Mouse (Mus musculus) heart, embryonic 14.5 days (tissue): Measurements from ENCODE around the gene Gm9958. TPM values are rescaled to one million over a fixed set of nuclear protein-coding genes. Genes with fewer than 3 reads are reported as not detected.

Source experiments
- ATAC-seq: fragments of 200-750 bp; cut with Nextera tagmentation; 2 replicates; pipeline ENCODE4 v1.8.0; 2017; ENCODE audit warnings: low read depth, moderate TSS enrichment; ENCODE audit not compliant: insufficient number of reproducible peaks, insufficient read depth, low FRiP score
- H3K27ac ChIP-seq, 2 experiments: fragments of 200-500 bp in 1 of 2; fragments of 300-500 bp in 1 of 2; sonication (generic) in 1 of 2; replicated peaks in 1 of 2; 2 replicates each; pipeline ENCODE4 v1.5.1; 2012 to 2014; ENCODE audit warnings: low read depth in 2 of 2, low read length in 2 of 2, control low read depth in 1 of 2, mild to moderate bottlenecking in 1 of 2, mixed read lengths in 1 of 2; ENCODE audit not compliant: control insufficient read depth in 1 of 2, insufficient read depth in 1 of 2
- H3K27me3 ChIP-seq: fragments of 300-500 bp; sonication (generic); 2 replicates; pipeline ENCODE4 v1.6.1; 2014; ENCODE audit warnings: mild to moderate bottlenecking, low read length, control low read depth; ENCODE audit not compliant: control insufficient read depth, insufficient read depth
- H3K36me3 ChIP-seq: fragments of 300-500 bp; sonication (generic); 2 replicates; pipeline ENCODE4 v1.6.1; 2014; ENCODE audit warnings: mild to moderate bottlenecking, control low read depth, low read length, mixed read lengths; ENCODE audit not compliant: control insufficient read depth, insufficient read depth
- H3K4me1 ChIP-seq, 2 experiments: fragments of 200-500 bp in 1 of 2; fragments of 300-500 bp in 1 of 2; sonication (generic) in 1 of 2; 2 replicates each; pipeline ENCODE4 v1.6.1; 2012 to 2014; ENCODE audit warnings: low read length in 2 of 2, control low read depth in 1 of 2, mixed read lengths in 1 of 2; ENCODE audit not compliant: control insufficient read depth in 2 of 2, insufficient read depth in 2 of 2
- H3K4me2 ChIP-seq: fragments of 300-500 bp; sonication (generic); 2 replicates; pipeline ENCODE4 v1.6.1; 2014; ENCODE audit warnings: mild to moderate bottlenecking, low read length
- H3K4me3 ChIP-seq, 2 experiments: fragments of 200-500 bp in 1 of 2; fragments of 300-500 bp in 1 of 2; sonication (generic) in 1 of 2; 2 replicates each; pipeline ENCODE4 v1.5.1; 2012 to 2014; ENCODE audit warnings: low read length in 2 of 2, mild to moderate bottlenecking in 2 of 2, control low read depth in 1 of 2, low read depth in 1 of 2, moderate library complexity in 1 of 2; ENCODE audit not compliant: control insufficient read depth in 1 of 2, insufficient read depth in 1 of 2
- H3K9ac ChIP-seq: fragments of 300-500 bp; sonication (generic); 2 replicates; pipeline ENCODE4 v1.6.1; 2014; ENCODE audit warnings: mild to moderate bottlenecking, low read length
- H3K9me3 ChIP-seq: fragments of 300-500 bp; sonication (generic); 2 replicates; pipeline ENCODE4 v1.6.1; 2016; ENCODE audit warnings: low read length, control low read depth; ENCODE audit not compliant: control insufficient read depth
- WGBS: fragments of 180-500 bp; shearing (Covaris S2); extraction: QIAGEN DNeasy Blood & Tissue Kit; methylation state at CpG from one replicate; pipeline ENCODE4 v1.1.7; 2014; 5-methylcytosine and 5-hydroxymethylcytosine counted together
- polyA plus RNA-seq: library from polyadenylated mRNA; unstranded; fragments of >200 nt; fragmentation: Nextera tagmentation; extraction: Ambion mirVana; gene quantifications from 2 replicates; pipeline ENCODE4 v1.2.1, GENCODE M21; 2014

Gm9958 gene
- polyA plus RNA-seq, 1 experiment from 2014 or later: 3.1 TPM

- 0 out of 2 replicates have a peak, but pooled peaks cover 4% of the 10 kb centered on the region for H3K9me3 ChIP-seq
- H3K36me3 ChIP-seq: no peaks in the 10 kb centered on the region
- H3K4me3 ChIP-seq: no peak overlapping the region
- H3K4me2 ChIP-seq: no peak overlapping the region
- no peak overlapping the region for H3K27ac ChIP-seq
- peaks cover 0 to 12% of the 10 kb centered on the region in 2 experiments; a peak in 2 of 4 replicates for H3K4me1 ChIP-seq
- no peak overlapping the region for H3K9ac ChIP-seq
- ATAC-seq: no peak
- H3K27me3 ChIP-seq: no peaks in the 10 kb centered on the region
- 75% methylated on average over 5 of the region's 5 CpGs for WGBS
These were observed 3.4 kb downstream of the Gm9958 start for GRCm38 (mm10) chr5:90370401-90370800.

- no peak overlapping the region for H3K4me2 ChIP-seq
- H3K9me3 ChIP-seq: 0 out of 2 replicates have a peak, but pooled peaks cover 4% of the 10 kb centered on the region
- no peaks in the 10 kb centered on the region for H3K4me1 ChIP-seq
- no peak overlapping the region for H3K4me3 ChIP-seq
- H3K27me3 ChIP-seq: no peaks in the 10 kb centered on the region
- H3K27ac ChIP-seq: no peak overlapping the region
- ATAC-seq: no peak
- 86% methylated on average over 4 of the region's 4 CpGs for WGBS
- H3K36me3 ChIP-seq: no peaks in the 10 kb centered on the region
- H3K9ac ChIP-seq: no peak overlapping the region
These were observed 6.7 kb downstream of the Gm9958 start for GRCm38 (mm10) chr5:90373708-90374107.

- Histone ChIP-seq H3K9me3 (no peaks in the 10 kb centered on the region), H3K4me2 (no peak overlapping the region), H3K9ac (no peak overlapping the region), H3K27ac (no peak overlapping the region), H3K36me3 (no peaks in the 10 kb centered on the region), H3K27me3 (no peaks in the 10 kb centered on the region), H3K4me1 (no peaks in the 10 kb centered on the region), H3K4me3 (no peak overlapping the region)
- no peak for ATAC-seq
- WGBS: 38% methylated on average over 4 of the region's 4 CpGs
These were observed 14.5 kb downstream of the Gm9958 start for GRCm38 (mm10) chr5:90381458-90381857.

GRCm38 (mm10) chr5:90383080-90383479 is 16.1 kb downstream of the Gm9958 start:
- Histone ChIP-seq H3K4me2 (no peak overlapping the region), H3K27ac (no peak overlapping the region), H3K27me3 (no peaks in the 10 kb centered on the region), H3K36me3 (no peaks in the 10 kb centered on the region), H3K4me1 (no peaks in the 10 kb centered on the region), H3K9me3 (no peaks in the 10 kb centered on the region), H3K4me3 (no peak overlapping the region), H3K9ac (no peak overlapping the region)
- no peak for ATAC-seq
- WGBS: 43% methylated on average over 1 of the region's 1 CpGs

- Histone ChIP-seq H3K27me3 (no peaks in the 10 kb centered on the region), H3K4me1 (no peaks in the 10 kb centered on the region), H3K36me3 (no peaks in the 10 kb centered on the region), H3K4me3 (no peak overlapping the region), H3K9me3 (no peaks in the 10 kb centered on the region), H3K9ac (no peak overlapping the region), H3K27ac (no peak overlapping the region), H3K4me2 (no peak overlapping the region)
- 58% methylated on average over 5 of the region's 5 CpGs for WGBS
- ATAC-seq: no peak
These were observed 26.8 kb downstream of the Gm9958 start for GRCm38 (mm10) chr5:90393764-90394163.

GRCm38 (mm10) chr5:90394322-90394721 is 27.3 kb downstream of the Gm9958 start:
- no peak overlapping the region for H3K9ac ChIP-seq
- H3K9me3 ChIP-seq: no peaks in the 10 kb centered on the region
- no peak overlapping the region for H3K4me2 ChIP-seq
- H3K4me3 ChIP-seq: no peak overlapping the region
- H3K4me1 ChIP-seq: no peaks in the 10 kb centered on the region
- WGBS: 63% methylated on average over 4 of the region's 4 CpGs
- H3K27me3 ChIP-seq: no peaks in the 10 kb centered on the region
- no peak overlapping the region for H3K27ac ChIP-seq
- no peak for ATAC-seq
- no peaks in the 10 kb centered on the region for H3K36me3 ChIP-seq

GRCm38 (mm10) chr5:90396817-90397216 is 29.8 kb downstream of the Gm9958 start:
- no peaks in the 10 kb centered on the region for H3K27me3 ChIP-seq
- no peaks in the 10 kb centered on the region for H3K36me3 ChIP-seq
- H3K4me2 ChIP-seq: no peak overlapping the region
- no peak overlapping the region for H3K9ac ChIP-seq
- 82% methylated on average over 4 of the region's 4 CpGs for WGBS
- no peaks in the 10 kb centered on the region for H3K9me3 ChIP-seq
- H3K27ac ChIP-seq: no peak overlapping the region
- no peaks in the 10 kb centered on the region for H3K4me1 ChIP-seq
- H3K4me3 ChIP-seq: no peak overlapping the region
- no peak for ATAC-seq

- Histone ChIP-seq H3K27me3 (no peaks in the 10 kb centered on the region), H3K4me3 (no peak overlapping the region), H3K27ac (no peak overlapping the region), H3K4me1 (peaks cover 4% of the 10 kb centered on the region in 2 experiments; a peak in 1 of 4 replicates), H3K36me3 (no peaks in the 10 kb centered on the region), H3K9me3 (no peaks in the 10 kb centered on the region), H3K9ac (no peak overlapping the region), H3K4me2 (no peak overlapping the region)
- no peak for ATAC-seq
- WGBS: 53% methylated on average over 4 of the region's 4 CpGs
These were observed 38.2 kb downstream of the Gm9958 start for GRCm38 (mm10) chr5:90405210-90405609.
